Mouse (Mus musculus): ENCODE measurements at regions not wholly inside any gene's neighbourhood (a gene's known extent, or its start where the extent isn't known, plus 50 kb on each side); places are given as distances from the start of the nearest gene placed in this dataset.
A peak's percentile ranks its signal among the peaks of the same experiment; 100 is the strongest.

DNA sequence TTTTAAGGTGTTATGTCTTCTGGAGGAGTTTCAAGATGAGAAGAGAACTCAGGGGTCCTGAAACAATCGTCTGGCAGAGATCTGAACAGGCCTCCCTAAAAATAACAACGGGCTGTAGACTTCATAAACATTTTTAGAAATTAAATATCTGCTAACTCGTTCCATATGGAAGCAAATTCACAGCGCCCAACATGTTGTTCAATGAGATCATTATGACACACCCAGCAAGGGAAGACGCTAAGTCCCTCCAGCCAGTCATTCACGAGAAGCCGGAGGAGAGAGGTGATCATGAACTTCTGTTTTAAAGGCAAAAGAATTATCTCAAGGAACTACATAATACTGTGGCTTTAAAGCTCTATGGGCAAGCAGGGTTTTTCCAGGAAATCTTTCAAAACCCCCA lies 334.8 kb downstream of the Efna5 start:
- DNase-seq (ENCODE audit: low spot score), result no peak

DNA sequence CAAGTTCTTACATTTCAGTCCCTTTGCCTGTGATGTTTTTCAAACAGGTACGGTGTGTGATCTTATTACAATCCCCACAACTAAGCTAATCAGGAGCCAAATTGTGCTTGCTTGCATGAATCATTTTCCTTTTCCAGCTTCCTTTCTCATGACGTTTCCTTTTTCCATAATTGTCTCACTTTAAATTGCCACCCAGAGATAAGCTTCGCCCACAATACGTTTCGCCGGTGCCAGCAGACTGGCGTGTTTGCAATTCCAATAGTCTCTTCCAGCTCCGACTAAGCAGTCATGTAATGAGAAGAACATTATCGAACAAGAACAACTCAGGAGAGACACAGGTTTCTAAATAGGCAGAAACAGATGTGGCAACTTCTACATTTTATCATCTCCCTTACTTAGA lies 335.8 kb downstream of the Efna5 start:
- no peak for DNase-seq (ENCODE audit: low spot score)

DNA sequence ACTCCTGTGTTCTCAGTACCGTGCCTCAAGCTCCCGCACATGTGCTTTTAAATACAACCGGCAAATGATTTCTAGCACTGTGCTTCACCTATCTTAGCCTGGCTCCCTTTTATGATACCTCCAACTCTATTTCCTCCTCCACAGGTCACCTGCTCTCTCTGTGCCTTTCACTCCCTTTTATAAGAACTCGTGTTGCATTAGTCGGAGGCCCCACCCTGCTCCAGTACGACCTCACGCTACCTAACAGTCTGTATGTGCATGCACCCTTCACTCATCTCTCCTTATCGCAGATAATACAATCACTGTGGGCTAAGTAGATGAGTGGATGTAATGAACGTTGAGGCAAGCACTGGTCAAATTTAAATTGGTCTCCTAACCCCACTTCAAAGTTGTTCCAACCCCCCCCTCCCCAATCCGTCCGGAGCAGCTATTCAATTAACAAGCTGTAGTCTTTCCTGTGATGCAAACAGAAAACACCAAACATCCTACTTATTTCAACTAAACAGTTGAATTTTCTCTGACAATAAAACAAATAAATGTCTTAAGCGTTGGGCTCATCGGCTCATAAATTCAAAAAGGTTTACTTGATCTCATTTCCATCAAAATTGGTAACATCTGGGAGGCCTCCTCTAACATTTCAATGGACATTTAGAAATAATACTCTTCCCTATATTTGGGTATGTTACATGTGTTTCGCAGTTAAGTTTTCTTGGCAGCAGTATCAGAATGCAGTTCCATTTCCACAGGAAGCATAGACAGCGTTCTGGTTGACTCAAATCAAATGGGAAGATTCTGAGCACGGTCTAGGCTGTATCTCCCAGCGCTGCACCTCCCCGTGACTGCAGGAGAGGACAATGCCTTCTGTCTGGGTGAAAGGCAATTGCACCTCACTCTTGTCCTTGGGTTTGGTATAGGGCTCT lies 337.8 kb downstream of the Efna5 start:
- no peak for DNase-seq (ENCODE audit: low spot score)

DNA sequence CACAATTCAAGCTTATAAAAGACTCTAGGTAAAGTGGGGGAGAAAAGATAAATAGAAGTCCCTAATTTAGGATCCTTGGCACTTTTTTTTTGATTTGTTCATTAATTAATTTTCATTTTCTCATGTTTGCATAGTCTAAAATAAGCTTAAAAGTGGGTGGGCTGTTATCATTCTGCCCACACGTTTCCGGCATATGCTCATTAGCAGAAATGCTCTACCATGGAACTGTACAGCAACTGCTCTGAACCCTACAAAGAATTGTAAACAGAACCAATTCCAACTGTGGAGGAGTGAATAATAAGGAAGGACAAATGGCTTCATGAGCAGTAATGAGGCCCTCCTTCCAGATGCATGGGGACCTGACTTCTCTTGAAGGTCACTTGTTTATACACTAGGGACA lies 351.2 kb downstream of the Efna5 start:
- DNase-seq (ENCODE audit: low spot score), result no peak

DNA sequence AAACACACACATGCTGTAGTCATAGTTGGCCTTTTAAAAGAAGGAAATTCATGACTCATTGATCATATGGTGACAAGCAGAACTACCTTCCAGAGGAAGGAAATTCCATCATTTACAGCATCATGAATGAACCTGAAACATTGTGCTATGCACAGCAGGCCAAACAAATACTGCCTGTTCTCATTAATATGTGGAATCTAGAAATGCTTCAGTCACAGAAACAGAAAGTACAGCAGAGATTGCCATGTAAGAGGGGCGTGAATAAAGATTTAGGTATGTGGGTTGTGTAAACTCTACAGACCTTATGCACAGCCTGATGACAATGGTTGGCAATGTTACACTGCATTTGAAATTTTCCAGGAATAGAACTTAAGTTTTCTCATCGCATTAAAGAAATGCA lies 353.6 kb downstream of the Efna5 start:
- DNase-seq (ENCODE audit: low spot score), result no peak

DNA sequence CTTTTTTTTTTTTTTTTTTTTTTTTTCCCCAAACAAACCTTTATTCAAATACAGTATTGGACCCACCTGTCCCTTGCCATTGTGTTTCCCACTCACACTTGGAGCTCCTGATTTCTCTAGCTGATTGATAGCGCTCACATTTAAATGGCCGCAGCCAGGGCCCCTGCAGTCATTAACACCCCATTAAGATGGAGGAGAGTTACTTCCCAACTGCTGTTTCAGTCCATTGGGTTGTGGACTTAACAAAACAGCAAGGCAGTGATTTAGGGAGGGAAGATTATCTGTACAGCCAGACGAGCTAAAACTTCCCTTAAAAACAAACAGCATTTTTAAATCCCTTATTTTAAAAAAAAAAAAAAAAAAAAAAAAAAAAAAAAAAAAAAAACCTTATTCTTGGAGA lies 367.5 kb downstream of the Efna5 start:
- no peak for DNase-seq (ENCODE audit: low spot score)

DNA sequence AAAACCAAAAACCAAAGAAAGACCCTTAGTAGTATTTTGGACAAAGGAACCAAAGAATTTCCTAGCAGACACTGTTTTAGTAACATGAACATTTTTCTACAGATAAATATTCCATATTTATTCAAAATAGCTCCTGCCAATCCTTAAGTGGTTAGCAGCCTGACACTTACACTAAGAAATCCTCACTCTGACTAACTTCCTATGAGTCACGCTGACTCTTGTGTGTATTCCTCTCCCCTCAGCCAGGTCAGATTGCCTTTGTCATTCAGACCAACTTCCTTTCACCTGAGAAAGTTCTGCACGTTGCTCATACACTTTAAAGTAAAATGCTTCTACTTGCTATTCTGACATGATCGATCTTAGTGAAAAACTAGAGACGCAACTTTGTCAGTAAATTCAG lies 370.9 kb downstream of the Efna5 start:
- DNase-seq (ENCODE audit: low spot score), result no peak

DNA sequence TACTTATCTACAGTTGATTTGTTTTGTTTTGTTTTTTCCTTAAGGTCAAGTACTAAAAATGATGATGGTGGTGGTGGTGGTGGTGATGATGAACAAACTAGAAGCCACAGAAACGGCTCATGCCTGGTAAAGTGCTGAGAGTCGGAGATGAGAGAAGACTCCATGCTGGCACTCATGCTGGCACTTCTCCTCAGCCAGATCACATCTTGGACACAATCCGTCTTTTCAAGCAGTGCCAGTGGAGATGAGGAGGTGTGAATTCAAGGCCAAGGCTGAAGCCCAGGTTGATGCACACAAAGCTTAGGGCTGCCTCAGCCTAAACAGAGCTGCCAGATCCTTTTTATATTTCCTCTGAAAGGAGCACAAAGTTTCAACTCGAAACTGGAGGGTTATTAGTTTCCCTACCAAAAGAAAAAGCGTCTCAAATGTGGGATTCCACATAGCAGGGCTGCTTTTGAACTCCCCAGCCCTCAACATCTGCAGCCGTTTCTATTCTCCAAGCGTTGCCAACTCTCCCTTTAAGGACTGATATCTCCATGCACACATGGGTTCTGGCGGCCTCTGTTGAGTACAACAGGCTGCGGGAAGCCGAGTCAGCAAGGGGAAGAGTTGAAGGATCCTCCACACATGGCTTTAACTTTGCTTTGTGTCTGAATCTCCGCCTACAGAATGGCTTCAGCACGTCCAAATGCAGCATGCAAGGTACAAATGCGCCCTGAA lies 373.2 kb downstream of the Efna5 start:
- DNase-seq (ENCODE audit: low spot score), result no peak

DNA sequence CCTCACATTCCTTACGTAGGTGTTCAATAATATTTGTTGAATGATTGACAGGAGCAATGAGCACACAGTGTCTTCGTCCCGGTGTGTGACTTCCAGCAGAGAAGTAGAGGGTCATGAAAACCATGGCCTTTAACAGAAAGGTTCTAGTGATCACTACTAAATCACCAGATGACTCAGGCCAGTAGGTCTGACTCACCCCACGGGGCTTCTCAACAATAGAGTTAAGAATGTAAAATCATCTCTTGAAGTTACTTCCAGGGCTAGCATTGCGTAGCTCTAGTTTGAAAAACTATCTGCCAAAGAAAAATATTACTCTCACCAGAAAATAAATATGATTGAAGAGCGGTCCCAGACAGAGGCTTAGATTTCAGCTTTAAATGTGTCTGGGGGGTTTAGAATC lies 376.4 kb downstream of the Efna5 start:
- DNase-seq (ENCODE audit: low spot score), result no peak

DNA sequence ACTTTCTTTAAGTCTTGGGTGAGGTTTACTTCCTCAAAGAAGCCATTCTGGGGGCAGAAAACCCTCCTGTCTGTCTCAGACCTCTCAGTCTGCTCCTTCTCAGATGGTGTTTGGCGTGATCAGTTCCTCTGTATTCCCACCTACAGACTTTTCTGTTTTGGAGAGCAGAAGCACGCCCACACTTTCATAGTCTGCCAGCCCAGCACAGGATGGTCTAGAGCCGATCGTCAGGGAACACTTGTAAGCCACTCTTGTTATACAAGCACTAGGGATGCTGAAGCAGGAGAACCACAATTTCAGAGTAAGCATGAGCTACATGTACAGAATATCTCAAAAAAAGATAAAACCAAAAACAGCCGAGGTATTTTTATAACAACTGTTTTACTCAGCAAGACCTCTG lies 410.4 kb downstream of the Efna5 start:
- no peak for DNase-seq (ENCODE audit: low spot score)

DNA sequence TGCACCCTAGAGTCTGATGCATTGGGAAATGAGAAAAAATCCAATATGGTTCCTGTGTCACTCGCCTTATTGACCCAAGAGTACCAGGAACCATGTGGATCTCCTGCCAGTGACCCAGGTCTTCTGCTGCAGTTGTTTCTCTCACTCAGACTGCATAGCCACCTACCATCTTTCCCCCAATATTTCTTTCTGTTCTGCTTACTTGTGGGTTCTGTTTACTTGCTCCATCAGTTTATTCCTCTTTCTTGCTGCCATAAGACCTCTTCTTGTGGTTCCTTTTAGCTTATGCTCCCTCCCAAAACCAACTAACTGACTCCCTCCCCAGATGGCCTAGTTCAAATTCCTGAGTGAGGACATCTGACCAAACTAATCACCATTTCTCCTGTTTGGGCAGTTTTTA lies 411.8 kb downstream of the Efna5 start:
- no peak for DNase-seq (ENCODE audit: low spot score)

DNA sequence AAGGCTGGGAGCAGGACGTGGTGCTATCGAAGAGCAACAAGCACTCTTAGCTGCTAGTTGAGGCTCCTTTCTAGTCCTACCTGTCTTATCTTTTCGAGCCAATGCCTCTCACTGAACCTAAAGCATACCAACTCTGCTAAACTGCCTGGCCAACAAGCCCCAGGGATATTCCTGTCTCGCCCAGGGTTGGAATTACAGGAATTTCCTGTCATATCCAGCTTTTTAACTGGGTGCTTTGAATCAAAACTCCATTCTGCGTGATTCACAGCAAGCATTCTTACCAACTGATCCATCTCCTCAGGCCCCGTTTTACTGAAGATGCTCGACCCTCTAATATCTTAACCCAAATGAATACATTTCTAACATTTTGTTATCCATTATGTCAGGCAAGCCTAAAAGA lies 412.3 kb downstream of the Efna5 start:
- DNase-seq (ENCODE audit: low spot score), result no peak

DNA sequence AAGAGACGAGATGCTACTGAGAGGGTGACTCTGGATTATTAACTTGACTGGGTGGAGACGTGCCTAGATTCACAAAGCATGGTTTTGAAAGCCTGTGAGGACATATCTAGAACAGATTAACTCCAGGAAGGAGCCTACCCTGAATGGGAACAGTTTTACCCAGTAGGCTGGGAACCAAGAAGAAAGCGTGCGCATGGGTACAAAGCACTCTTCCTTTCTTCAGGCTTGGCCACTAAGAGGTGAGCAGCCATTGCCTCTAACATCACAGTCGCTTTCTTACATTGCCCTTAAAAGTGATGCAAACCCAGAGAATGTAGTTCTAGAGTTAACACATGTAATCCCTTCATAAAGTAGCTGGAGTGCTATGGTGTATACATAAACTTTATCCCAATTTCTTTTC lies 414.0 kb downstream of the Efna5 start:
- DNase-seq (ENCODE audit: low spot score), result no peak

DNA sequence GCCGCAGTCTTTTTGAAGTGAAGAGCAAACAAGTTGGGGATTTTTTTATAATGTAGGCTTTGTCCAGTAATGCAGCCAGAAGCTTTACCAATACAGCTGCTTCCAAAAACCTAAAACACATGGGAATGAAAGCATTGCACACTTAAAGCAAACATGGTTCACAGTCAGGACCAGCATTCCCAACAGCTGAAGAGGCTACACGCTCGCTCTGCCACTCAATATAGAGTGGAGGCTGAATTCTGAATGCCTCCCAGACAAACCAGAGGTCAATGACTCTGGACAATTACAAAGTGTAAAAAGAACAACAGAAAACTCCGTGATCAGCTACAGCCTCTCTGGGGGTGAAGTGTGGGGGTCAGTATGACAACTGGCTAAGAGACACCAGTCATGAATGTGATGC lies 416.1 kb downstream of the Efna5 start:
- DNase-seq (ENCODE audit: low spot score), result no peak

DNA sequence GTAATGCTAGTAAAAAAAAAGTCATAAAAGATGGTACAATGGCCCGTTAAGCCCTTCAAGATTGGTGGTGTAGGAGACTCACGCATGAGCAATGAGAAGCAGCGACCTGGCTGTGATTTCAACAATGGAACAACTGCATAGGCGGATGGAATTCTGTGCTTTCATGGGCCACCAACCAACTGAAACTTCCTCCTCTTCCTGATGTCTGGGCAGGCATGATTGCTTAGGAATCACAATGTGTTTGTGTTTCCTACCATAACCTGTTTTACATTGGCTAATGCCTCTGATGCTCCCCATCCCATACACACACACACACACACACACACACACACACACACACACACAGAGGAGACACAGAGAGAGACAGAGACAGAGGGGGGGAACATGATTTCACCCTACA lies 416.9 kb downstream of the Efna5 start:
- DNase-seq (ENCODE audit: low spot score), result no peak

DNA sequence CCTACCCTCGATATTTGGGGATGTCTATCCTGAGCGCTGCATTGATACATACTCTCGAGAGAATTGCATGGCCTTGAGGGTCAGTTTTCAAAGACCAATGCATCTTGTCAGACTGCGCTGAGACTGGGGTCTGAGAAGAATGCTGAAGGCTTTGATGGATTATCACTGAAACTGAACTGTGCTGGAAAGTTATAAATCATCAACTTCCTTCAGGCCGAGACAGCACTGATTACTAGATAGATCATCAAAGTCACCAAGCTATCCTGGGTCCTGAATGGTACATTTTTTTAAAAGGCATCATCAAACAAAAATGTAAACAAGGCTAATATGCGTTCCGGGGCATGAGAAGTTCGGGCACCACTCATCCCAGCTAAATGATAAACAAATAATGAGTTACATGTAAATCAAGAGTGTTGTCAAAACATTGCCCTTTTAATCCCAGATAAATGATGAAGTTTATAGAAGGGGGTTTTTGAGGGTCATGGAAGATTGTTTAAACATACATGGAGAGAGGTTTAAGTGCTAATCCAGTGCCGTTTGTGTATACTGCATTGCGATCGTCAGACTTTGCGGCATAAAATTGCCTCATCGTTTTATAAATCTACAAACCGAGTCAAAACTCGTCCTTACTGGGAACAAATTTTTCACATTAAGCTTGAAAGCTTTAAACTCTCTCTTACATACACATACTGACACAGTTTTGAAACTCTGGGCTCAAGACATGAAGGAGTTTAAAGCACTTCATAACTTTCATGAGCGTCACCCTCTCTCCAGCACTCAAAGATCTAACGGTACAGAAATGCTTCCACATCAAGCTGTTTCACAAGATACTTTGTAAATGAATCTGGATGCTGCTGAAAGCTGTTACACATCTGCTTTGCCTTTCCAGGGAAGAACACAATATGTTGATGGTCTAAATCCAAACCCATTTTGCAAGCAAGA lies 419.5 kb downstream of the Efna5 start:
- no peak for DNase-seq (ENCODE audit: low spot score)

DNA sequence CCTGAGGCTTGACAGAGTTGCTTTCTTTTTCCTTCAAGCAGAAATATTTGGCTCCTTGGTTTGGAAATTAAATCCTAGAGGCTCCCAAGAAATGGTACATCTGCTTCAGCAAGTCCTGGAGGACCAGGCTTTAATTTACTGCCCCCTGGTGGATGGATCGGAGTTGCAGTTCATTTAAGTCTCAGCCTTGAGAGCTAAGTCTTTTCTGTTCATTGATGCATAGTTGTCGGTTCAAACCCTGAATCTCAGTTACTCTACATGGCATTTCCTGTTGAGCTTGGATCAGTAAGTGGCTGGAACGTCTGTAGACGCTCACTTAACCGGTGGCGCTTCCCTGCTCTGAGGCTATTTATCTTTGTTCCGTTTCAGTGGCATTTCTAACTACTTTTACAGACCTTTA lies 422.2 kb downstream of the Efna5 start:
- peak; percentile 27 for DNase-seq (ENCODE audit: low spot score)

DNA sequence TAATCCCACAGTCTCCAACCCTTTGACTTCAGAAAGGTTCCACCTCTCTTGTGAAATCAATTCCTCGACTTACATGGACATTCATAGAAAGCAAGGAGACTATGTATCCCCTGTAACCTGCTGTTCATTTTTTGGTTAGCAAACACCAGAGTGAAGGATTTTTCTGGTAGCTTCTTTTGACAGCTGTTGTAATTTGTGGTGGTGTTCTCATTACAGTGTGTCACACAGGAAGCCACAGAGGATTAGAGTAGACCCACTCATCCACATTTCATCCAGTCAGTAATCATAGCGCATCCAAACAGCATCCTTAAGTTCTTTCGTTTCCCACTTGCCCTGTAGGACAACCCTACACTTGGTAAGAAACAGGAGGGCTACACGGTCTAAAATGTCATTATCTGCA lies 443.1 kb downstream of the Efna5 start:
- DNase-seq (ENCODE audit: low spot score), result no peak

DNA sequence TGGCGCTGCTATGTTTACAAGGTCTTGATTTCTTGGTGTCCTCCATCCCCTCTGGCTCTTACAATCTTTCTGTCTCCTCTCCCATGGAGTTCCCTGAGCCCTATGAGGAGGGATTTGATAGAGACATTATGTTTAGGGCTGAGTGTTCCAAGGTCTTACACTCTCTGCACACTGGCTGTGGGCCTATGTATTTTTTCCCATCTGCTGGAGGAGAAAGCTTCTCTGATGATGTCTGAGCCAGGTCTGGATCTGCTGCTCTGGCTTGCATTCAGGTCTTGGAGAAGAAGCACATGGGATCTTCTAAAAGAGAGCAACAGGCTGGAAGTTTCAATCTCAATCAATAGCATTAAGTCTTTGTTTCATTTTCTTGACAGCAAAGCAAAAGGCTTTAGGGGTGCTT lies 445.1 kb downstream of the Efna5 start:
- DNase-seq (ENCODE audit: low spot score), result no peak

DNA sequence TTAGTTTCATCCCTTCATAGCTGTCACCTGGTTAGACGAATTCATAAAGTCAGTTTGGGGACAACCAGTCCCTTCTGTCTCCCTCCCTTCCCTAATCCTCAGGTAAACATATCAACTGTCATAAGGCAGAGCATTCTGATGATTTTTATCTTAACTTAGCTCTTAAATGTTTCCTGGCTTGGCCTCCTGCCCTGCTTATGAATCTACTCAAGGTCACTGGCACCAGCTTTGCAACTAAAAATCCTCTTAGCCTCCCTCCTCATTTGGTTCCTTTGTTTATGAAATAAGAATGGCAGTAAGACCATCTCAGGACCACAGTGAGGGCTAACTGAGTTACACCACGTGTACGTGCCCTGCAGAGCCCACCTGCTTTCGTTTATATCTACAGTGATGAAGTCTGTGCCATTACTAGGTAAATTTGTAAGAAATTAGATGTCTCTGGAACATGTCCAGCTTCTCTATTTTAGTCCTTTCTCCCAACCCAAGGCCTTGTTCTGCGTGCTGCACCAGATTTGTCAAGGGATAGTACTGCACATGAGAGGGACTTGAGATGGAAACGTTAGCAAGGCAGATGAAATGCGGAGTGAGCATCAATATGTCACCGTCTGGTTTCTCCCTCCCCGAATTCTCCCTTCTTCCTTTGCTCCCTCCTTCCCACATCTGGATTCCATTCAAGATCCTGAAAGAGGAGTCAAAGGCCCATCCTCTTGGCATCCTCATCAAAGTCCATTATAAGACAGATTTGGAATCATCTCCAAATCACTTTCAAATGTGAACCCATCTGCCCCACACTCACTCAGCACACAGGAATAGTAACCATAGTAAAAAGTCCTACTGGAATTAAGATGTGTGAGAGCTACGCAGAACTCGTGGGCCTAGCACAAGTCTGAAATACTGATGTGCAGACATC lies 457.4 kb downstream of the Efna5 start:
- DNase-seq (ENCODE audit: low spot score), result no peak

DNA sequence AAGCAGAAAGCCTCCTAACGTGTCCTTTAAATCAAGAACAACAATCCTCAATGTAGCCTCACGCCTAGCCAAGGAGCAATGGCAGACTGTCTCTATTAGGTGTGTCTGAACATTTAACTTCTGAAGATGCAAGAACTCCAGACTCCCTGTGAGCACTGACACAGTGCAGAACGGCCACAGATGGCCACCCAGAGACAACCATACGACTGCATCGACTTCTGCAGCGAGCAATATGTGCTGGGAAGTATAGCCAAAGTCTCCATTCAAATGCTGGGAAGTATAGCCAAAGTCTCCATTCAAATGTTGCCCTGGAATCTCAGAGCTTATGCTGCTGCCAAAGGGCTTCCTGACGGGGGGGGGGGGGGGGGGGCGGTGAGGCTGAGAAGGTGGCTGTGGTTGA lies 463.5 kb downstream of the Efna5 start:
- no peak for DNase-seq (ENCODE audit: low spot score)
